Mouse (Mus musculus): ENCODE data around the gene Rad51b.

Gene Rad51b

GRCm38 (mm10) chr12:79745845-79746510 is 448.9 kb downstream of the Rad51b start:
- no peak for DNase-seq

GRCm38 (mm10) chr12:79747541-79747940 is 450.5 kb downstream of the Rad51b start:
- no peak for DNase-seq

GRCm38 (mm10) chr12:79748862-79749261 is 451.8 kb downstream of the Rad51b start:
- DNase-seq = no peak

- DNase-seq = no peak
These were observed 453.4 kb downstream of the Rad51b start for GRCm38 (mm10) chr12:79750253-79751125.

- DNase-seq = no peak
These were observed 454.7 kb downstream of the Rad51b start for GRCm38 (mm10) chr12:79751781-79752180.

GRCm38 (mm10) chr12:79752189-79752588 is 455.1 kb downstream of the Rad51b start:
- DNase-seq = no peak

GRCm38 (mm10) chr12:79755617-79756016 is 458.5 kb downstream of the Rad51b start:
- no peak for DNase-seq

GRCm38 (mm10) chr12:79756352-79756751 is 459.3 kb downstream of the Rad51b start:
- DNase-seq = no peak

- DNase-seq = no peak
These were observed 460.7 kb downstream of the Rad51b start for GRCm38 (mm10) chr12:79757775-79758174.

- no peak for DNase-seq
These were observed 462.3 kb downstream of the Rad51b start for GRCm38 (mm10) chr12:79759180-79759902.

GRCm38 (mm10) chr12:79761217-79761616 is 464.1 kb downstream of the Rad51b start:
- no peak for DNase-seq

GRCm38 (mm10) chr12:79762087-79762486 is 465.0 kb downstream of the Rad51b start:
- no peak for DNase-seq

- DNase-seq = no peak
These were observed 465.6 kb downstream of the Rad51b start for GRCm38 (mm10) chr12:79762570-79763275.

GRCm38 (mm10) chr12:79766116-79766515 is 469.0 kb downstream of the Rad51b start:
- DNase-seq = no peak

- no peak for DNase-seq
These were observed 471.8 kb downstream of the Rad51b start for GRCm38 (mm10) chr12:79768741-79769322.

- DNase-seq = no peak
These were observed 472.7 kb downstream of the Rad51b start for GRCm38 (mm10) chr12:79769763-79770162.

GRCm38 (mm10) chr12:79771194-79771593 is 474.1 kb downstream of the Rad51b start:
- no peak for DNase-seq

- DNase-seq = no peak
These were observed 474.7 kb downstream of the Rad51b start for GRCm38 (mm10) chr12:79771741-79772140.

GRCm38 (mm10) chr12:79773246-79773645 is 476.2 kb downstream of the Rad51b start:
- DNase-seq = no peak

GRCm38 (mm10) chr12:79774571-79774970 is 477.5 kb downstream of the Rad51b start:
- no peak for DNase-seq

- DNase-seq = no peak
These were observed 479.7 kb downstream of the Rad51b start for GRCm38 (mm10) chr12:79776828-79777227.

GRCm38 (mm10) chr12:79780745-79781144 is 483.7 kb downstream of the Rad51b start:
- DNase-seq = no peak

Data from right cerebral cortex, postnatal 4 days (tissue).